Mouse (Mus musculus) ES-E14 (cell line): Measurements from ENCODE around the gene Ccdc157.

Experiments used
- CHD2 ChIP-seq: IDR thresholded peaks from 2 replicates; pipeline ENCODE4 v1.6.1; 2014; ENCODE audit warnings: mild to moderate bottlenecking, low read depth, low read length, inconsistent platforms
- HCFC1 ChIP-seq: IDR thresholded peaks from 2 replicates; pipeline ENCODE4 v1.6.1; 2012; ENCODE audit warnings: low read length, inconsistent platforms, borderline replicate concordance; ENCODE audit not compliant: insufficient read depth
- MAFK ChIP-seq: IDR thresholded peaks from 2 replicates; pipeline ENCODE4 v1.6.1; 2014; ENCODE audit warnings: mild to moderate bottlenecking, low read depth, low read length, inconsistent platforms; ENCODE audit not compliant: insufficient read depth
- ZC3H11A ChIP-seq: IDR thresholded peaks from 2 replicates; pipeline ENCODE4 v1.6.1; 2012; ENCODE audit warnings: low read depth, mild to moderate bottlenecking, inconsistent platforms, low read length, borderline replicate concordance
- ZNF384 ChIP-seq: IDR thresholded peaks from 2 replicates; pipeline ENCODE4 v1.6.1; 2012; ENCODE audit warnings: low read depth, low read length, inconsistent platforms

- TF ChIP-seq HCFC1, result no peak
- no peak for TF ChIP-seq ZC3H11A
- no peak for TF ChIP-seq ZNF384
- TF ChIP-seq MAFK, result no peak
- TF ChIP-seq CHD2, result no peak
Measured at GRCm38 (mm10) chr11:4174586-4174985, 14.5 kb upstream of the Ccdc157 start.
